Mouse (Mus musculus): ENCODE data around the gene H2-DMb2. TPM values are rescaled to one million over a fixed set of nuclear protein-coding genes. Genes with fewer than 3 reads are reported as not detected.

The H2-DMb2 gene
- polyA plus RNA-seq, 1 experiment from 2014 or later: 0.15 TPM

GRCm38 (mm10) chr17:34128264-34128937 lies 14.7 kb upstream of the H2-DMb2 start:
- Histone ChIP-seq H3K9ac (ENCODE audit: low read length) (no peak overlapping the region), H3K4me3 (ENCODE audit: low read depth, low read length) (no peak overlapping the region), H3K27me3 (replicated peaks; ENCODE audit: control insufficient read depth, insufficient read depth, low read length) (no peaks in the 10 kb centered on the region), H3K27ac (ENCODE audit: low read depth) (no peak overlapping the region), H3K4me1 (replicated peaks; ENCODE audit: control insufficient read depth, insufficient read depth, low read length) (peaks cover 41% of the 10 kb centered on the region; the same call in 1 of the 2 replicates), H3K9me3 (ENCODE audit: control insufficient read depth, low read length) (no peaks in the 10 kb centered on the region), H3K4me2 (ENCODE audit: low read length) (peak overlapping the region; percentile 15; the same call in 1 of the 2 replicates), H3K36me3 (ENCODE audit: control insufficient read depth, insufficient read depth, low read length) (no peaks in the 10 kb centered on the region)
- no peak for ATAC-seq (replicated peaks; ENCODE audit: low FRiP score, low TSS enrichment, low read depth)
- WGBS: 33% methylated on average over 13 of the region's 13 CpGs
- no peak for DNase-seq (ENCODE audit: low spot score)

GRCm38 (mm10) chr17:34128944-34129791 lies 13.9 kb upstream of the H2-DMb2 start:
- DNase-seq (ENCODE audit: low spot score) (peak; percentile 54), ATAC-seq (replicated peaks; ENCODE audit: low FRiP score, low TSS enrichment, low read depth) (no peak)
- no peaks in the 10 kb centered on the region for H3K36me3 ChIP-seq (ENCODE audit: control insufficient read depth, insufficient read depth, low read length)
- H3K4me1 ChIP-seq (replicated peaks; ENCODE audit: control insufficient read depth, insufficient read depth, low read length): peaks cover 34% of the 10 kb centered on the region; the same call in 1 of the 2 replicates
- peak overlapping the region; percentile 15; the same call in 1 of the 2 replicates for H3K4me2 ChIP-seq (ENCODE audit: low read length)
- no peak overlapping the region for H3K4me3 ChIP-seq (ENCODE audit: low read depth, low read length)
- H3K27ac ChIP-seq (ENCODE audit: low read depth): peak overlapping the region; percentile 23
- no peak overlapping the region for H3K9ac ChIP-seq (ENCODE audit: low read length)
- no peaks in the 10 kb centered on the region for H3K27me3 ChIP-seq (replicated peaks; ENCODE audit: control insufficient read depth, insufficient read depth, low read length)
- no peaks in the 10 kb centered on the region for H3K9me3 ChIP-seq (ENCODE audit: control insufficient read depth, low read length)
- WGBS: 21% methylated on average over 18 of the region's 18 CpGs

- Histone ChIP-seq H3K27me3 (replicated peaks; ENCODE audit: control insufficient read depth, insufficient read depth, low read length) (no peaks in the 10 kb centered on the region), H3K9me3 (ENCODE audit: control insufficient read depth, low read length) (no peaks in the 10 kb centered on the region), H3K4me2 (ENCODE audit: low read length) (no peak overlapping the region), H3K4me3 (ENCODE audit: low read depth, low read length) (no peak overlapping the region), H3K9ac (ENCODE audit: low read length) (no peak overlapping the region), H3K27ac (ENCODE audit: low read depth) (no peak overlapping the region), H3K36me3 (ENCODE audit: control insufficient read depth, insufficient read depth, low read length) (no peaks in the 10 kb centered on the region), H3K4me1 (replicated peaks; ENCODE audit: control insufficient read depth, insufficient read depth, low read length) (peaks cover 27% of the 10 kb centered on the region; the same call in 1 of the 2 replicates)
- no peak for ATAC-seq (replicated peaks; ENCODE audit: low FRiP score, low TSS enrichment, low read depth)
- DNase-seq (ENCODE audit: low spot score): peak; percentile 47
- 76% methylated on average over 19 of the region's 19 CpGs for WGBS
Observed at GRCm38 (mm10) chr17:34130073-34130947, 12.8 kb upstream of the H2-DMb2 start.

GRCm38 (mm10) chr17:34131911-34132310 lies 11.2 kb upstream of the H2-DMb2 start:
- Histone ChIP-seq H3K9ac (ENCODE audit: low read length) (no peak overlapping the region), H3K4me1 (replicated peaks; ENCODE audit: control insufficient read depth, insufficient read depth, low read length) (peaks cover 23% of the 10 kb centered on the region; the same call in 1 of the 2 replicates), H3K4me3 (ENCODE audit: low read depth, low read length) (no peak overlapping the region), H3K4me2 (ENCODE audit: low read length) (no peak overlapping the region), H3K36me3 (ENCODE audit: control insufficient read depth, insufficient read depth, low read length) (no peaks in the 10 kb centered on the region), H3K27ac (ENCODE audit: low read depth) (no peak overlapping the region), H3K27me3 (replicated peaks; ENCODE audit: control insufficient read depth, insufficient read depth, low read length) (no peaks in the 10 kb centered on the region; the same call in 1 of the 2 replicates), H3K9me3 (ENCODE audit: control insufficient read depth, low read length) (no peaks in the 10 kb centered on the region)
- ATAC-seq (replicated peaks; ENCODE audit: low FRiP score, low TSS enrichment, low read depth): no peak
- 77% methylated on average over 7 of the region's 7 CpGs for WGBS
- DNase-seq (ENCODE audit: low spot score): no peak

- Histone ChIP-seq H3K27ac (ENCODE audit: low read depth) (no peak overlapping the region), H3K36me3 (ENCODE audit: control insufficient read depth, insufficient read depth, low read length) (no peaks in the 10 kb centered on the region), H3K9ac (ENCODE audit: low read length) (no peak overlapping the region), H3K4me1 (replicated peaks; ENCODE audit: control insufficient read depth, insufficient read depth, low read length) (peaks cover 11% of the 10 kb centered on the region; the same call in 1 of the 2 replicates), H3K27me3 (replicated peaks; ENCODE audit: control insufficient read depth, insufficient read depth, low read length) (no peaks in the 10 kb centered on the region; the same call in 1 of the 2 replicates), H3K9me3 (ENCODE audit: control insufficient read depth, low read length) (no peaks in the 10 kb centered on the region), H3K4me3 (ENCODE audit: low read depth, low read length) (no peak overlapping the region), H3K4me2 (ENCODE audit: low read length) (no peak overlapping the region)
- DNase-seq (ENCODE audit: low spot score): no peak
- no peak for ATAC-seq (replicated peaks; ENCODE audit: low FRiP score, low TSS enrichment, low read depth)
- WGBS: 81% methylated on average over 11 of the region's 11 CpGs
Observed at GRCm38 (mm10) chr17:34133289-34133688, 9.8 kb upstream of the H2-DMb2 start.

GRCm38 (mm10) chr17:34134451-34134850 lies 8.7 kb upstream of the H2-DMb2 start:
- no peaks in the 10 kb centered on the region for H3K36me3 ChIP-seq (ENCODE audit: control insufficient read depth, insufficient read depth, low read length)
- H3K4me1 ChIP-seq (replicated peaks; ENCODE audit: control insufficient read depth, insufficient read depth, low read length): peaks cover under 1% of the 10 kb centered on the region; the same call in 1 of the 2 replicates
- no peak overlapping the region for H3K4me2 ChIP-seq (ENCODE audit: low read length)
- no peak for ATAC-seq (replicated peaks; ENCODE audit: low FRiP score, low TSS enrichment, low read depth)
- no peak overlapping the region for H3K27ac ChIP-seq (ENCODE audit: low read depth)
- WGBS: 88% methylated on average over 3 of the region's 3 CpGs
- H3K9ac ChIP-seq (ENCODE audit: low read length): no peak overlapping the region
- H3K9me3 ChIP-seq (ENCODE audit: control insufficient read depth, low read length): no peaks in the 10 kb centered on the region
- DNase-seq (ENCODE audit: low spot score): no peak
- H3K27me3 ChIP-seq (replicated peaks; ENCODE audit: control insufficient read depth, insufficient read depth, low read length): peaks cover 4% of the 10 kb centered on the region; the same call in 1 of the 2 replicates
- no peak overlapping the region for H3K4me3 ChIP-seq (ENCODE audit: low read depth, low read length)

GRCm38 (mm10) chr17:34135297-34136224 lies 7.5 kb upstream of the H2-DMb2 start:
- Histone ChIP-seq H3K4me2 (ENCODE audit: low read length) (peak overlapping the region; percentile 56), H3K9me3 (ENCODE audit: control insufficient read depth, low read length) (no peaks in the 10 kb centered on the region), H3K4me1 (replicated peaks; ENCODE audit: control insufficient read depth, insufficient read depth, low read length) (peaks cover 4% of the 10 kb centered on the region; the same call in 1 of the 2 replicates), H3K36me3 (ENCODE audit: control insufficient read depth, insufficient read depth, low read length) (no peaks in the 10 kb centered on the region), H3K27ac (ENCODE audit: low read depth) (no peak overlapping the region), H3K27me3 (replicated peaks; ENCODE audit: control insufficient read depth, insufficient read depth, low read length) (peaks cover 12% of the 10 kb centered on the region; the same call in 1 of the 2 replicates), H3K4me3 (ENCODE audit: low read depth, low read length) (peak overlapping the region; percentile 23), H3K9ac (ENCODE audit: low read length) (no peak overlapping the region)
- ATAC-seq (replicated peaks; ENCODE audit: low FRiP score, low TSS enrichment, low read depth): peak; percentile 96
- 7% methylated on average over 31 of the region's 31 CpGs for WGBS
- DNase-seq (ENCODE audit: low spot score): peak; percentile 99
